Mouse (Mus musculus): ENCODE measurements around the gene 9330161L09Rik. TPM values are rescaled to one million over a fixed set of nuclear protein-coding genes. Genes with fewer than 3 reads are reported as not detected.

Gene 9330161L09Rik
- total RNA-seq, 4 experiments from 2014 or later: 0.41 to 1.8 (median 1.2) TPM

DNA sequence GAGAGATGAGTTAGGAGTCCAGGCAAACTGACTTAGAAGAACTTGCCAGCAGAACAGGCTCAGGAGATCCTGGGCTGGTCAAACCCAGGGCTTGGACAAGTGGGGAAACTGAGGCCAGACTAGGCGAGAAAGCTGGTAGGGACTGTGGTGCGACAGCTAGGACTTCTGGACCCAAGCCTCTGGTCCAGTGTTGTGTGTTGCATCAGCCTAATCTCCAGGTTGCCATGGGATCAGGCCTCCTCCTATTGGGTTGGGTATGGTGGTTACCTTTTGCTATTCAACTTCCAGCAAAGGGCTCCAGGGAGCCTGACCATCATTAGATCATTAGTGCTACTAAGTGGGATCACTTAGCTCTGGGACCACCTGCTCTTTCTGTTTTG is 18.3 kb downstream of the 9330161L09Rik start:
- no peak for DNase-seq (ENCODE audit: low spot score)

- DNase-seq (ENCODE audit: low spot score): peak; percentile 98
Measured at GRCm38 (mm10) chr12:103388505-103389347, 18.9 kb downstream of the 9330161L09Rik start, which contains the start of gene Otub2. Otub2 (plus strand) TSS chr12:103388682.

DNA sequence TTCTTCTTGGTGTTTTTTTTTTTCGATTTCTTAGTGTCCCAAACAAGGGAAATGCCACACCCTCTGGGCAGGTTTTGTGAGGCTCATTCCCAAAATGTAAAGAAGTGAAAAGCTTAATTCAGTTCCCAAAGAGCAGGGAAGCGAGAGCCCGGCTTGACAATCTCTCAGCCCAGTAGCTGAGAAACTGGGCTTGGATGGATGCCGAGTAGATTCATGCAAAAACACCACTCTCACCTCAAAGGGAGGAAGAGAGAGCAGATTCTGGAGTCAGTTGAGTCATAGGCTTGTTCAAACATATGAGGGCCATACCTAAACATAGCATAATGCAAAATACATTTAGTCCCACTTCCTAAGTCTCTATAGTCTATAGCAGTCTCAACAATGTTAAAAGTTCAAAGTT is 27.4 kb downstream of the 9330161L09Rik start:
- DNase-seq (ENCODE audit: low spot score): no peak

GRCm38 (mm10) chr12:103376774-103377173 is 30.8 kb downstream of the 9330161L09Rik start:
- DNase-seq (ENCODE audit: low spot score): no peak

GRCm38 (mm10) chr12:103376124-103376523 is 31.5 kb downstream of the 9330161L09Rik start:
- no peak for DNase-seq (ENCODE audit: low spot score)

DNA sequence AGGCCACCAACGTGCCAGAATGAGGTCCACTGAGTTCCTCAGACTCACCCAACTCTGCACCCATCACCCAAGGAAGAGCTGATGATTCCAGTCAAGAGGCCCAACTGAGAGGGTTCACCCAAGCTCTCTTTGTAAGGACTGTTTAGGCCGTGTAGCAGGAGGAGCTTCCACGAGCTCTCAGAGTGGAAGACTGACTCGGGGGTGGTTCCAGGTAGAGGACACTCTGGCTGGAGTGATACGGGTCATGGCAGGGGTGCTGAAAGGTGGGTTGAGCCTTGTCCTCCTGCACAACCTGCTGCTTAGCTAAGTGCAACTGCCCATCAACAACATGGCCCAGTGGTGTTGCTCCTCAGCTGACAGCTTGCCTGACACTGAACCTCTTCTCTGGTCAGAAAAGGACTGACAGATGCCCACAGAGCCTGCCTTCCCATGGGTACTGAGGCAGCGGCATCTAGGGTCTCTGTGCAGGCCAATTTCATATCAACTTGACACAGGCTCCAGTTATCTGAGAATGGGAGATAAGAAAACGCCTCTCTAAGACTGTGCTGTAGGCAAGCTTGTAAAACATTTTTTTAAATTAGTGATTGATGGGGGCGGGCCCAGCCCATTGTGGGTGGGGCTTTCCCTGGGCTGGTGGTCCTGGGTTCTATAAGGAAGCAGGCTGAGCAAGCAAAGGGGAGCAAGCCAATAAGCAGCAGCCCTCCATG is 33.9 kb downstream of the 9330161L09Rik start:
- no peak for DNase-seq (ENCODE audit: low spot score)

DNA sequence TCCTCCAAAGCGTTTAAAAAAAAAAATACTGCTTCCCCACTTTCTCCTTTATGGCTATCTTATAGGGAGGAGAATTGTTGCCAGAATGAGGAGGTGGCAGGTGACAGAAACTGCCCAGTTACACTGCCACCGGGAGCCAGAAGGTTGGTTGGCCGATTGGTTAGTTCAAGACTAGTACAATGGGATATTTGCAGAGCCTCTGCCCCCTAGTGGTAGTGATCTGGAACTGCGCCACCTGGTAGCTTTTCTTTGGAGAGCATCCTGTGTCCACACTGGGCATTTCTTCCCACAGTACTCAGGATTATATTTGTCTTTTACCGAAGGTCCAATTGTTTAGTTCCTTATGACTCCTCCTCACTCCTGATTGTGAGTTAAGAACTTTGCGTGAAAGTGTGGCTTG is 35.9 kb downstream of the 9330161L09Rik start:
- DNase-seq (ENCODE audit: low spot score): no peak

DNA sequence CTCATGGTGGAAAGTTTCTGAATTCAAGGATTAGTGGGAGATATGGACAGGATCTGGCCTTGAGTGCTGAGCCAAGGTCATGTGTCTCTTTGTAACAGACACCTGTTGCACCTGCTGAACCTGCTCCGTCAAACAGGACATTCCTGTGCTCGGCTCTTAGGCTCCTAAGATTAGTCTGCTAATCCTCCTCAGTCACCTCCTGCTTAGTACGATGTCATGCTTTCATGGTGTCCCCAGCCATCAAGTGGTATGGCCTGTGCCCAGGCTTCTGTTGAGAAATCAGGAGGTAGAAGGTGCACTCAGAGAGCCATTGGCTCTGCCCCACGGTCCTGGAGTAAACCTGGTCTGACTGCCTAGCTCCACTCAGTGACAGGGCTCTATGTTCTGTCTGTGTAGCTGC is 36.8 kb downstream of the 9330161L09Rik start:
- no peak for DNase-seq (ENCODE audit: low spot score)

GRCm38 (mm10) chr12:103368777-103369176 is 38.8 kb downstream of the 9330161L09Rik start:
- no peak for DNase-seq (ENCODE audit: low spot score)

GRCm38 (mm10) chr12:103368326-103368669 is 39.3 kb downstream of the 9330161L09Rik start:
- no peak for DNase-seq (ENCODE audit: low spot score)

GRCm38 (mm10) chr12:103367620-103368325 is 39.8 kb downstream of the 9330161L09Rik start:
- DNase-seq (ENCODE audit: low spot score): peak; percentile 77

GRCm38 (mm10) chr12:103367171-103367570 is 40.4 kb downstream of the 9330161L09Rik start:
- no peak for DNase-seq (ENCODE audit: low spot score)

DNA sequence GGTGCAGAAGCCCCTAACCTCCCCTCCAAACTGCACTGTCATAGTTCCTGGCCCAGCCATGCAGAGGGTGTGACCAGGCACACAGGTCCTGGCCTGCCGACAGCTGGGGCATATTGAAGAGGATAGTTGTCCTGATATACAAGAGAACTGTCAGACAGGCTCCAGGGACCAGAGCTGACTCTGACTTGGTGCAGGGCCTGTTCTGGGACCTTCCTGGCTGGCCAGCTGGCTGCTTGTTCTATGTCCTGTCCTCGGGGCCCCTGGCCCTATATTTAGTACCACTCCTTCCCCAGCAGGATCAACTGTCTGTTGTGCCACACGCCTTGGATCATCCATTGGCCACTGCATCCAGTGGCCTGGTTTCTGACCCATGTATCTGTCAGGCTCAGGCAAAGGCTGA is 45.3 kb downstream of the 9330161L09Rik start:
- DNase-seq (ENCODE audit: low spot score): peak; percentile 77

- DNase-seq (ENCODE audit: low spot score): no peak
Measured at GRCm38 (mm10) chr12:103361539-103362307, 45.9 kb downstream of the 9330161L09Rik start.

- no peak for DNase-seq (ENCODE audit: low spot score)
Measured at GRCm38 (mm10) chr12:103360812-103361211, 46.8 kb downstream of the 9330161L09Rik start.

- DNase-seq (ENCODE audit: low spot score): no peak
Measured at GRCm38 (mm10) chr12:103358951-103359801, 48.4 kb downstream of the 9330161L09Rik start.

GRCm38 (mm10) chr12:103358216-103358615 is 49.4 kb downstream of the 9330161L09Rik start:
- peak; percentile 72 for DNase-seq (ENCODE audit: low spot score)

Data from heart, adult 8-10 months (tissue).